Mouse (Mus musculus) midbrain, embryonic 10.5 days (tissue): ENCODE measurements around the gene Lrrc4b. TPM values are rescaled to one million over a fixed set of nuclear protein-coding genes. Genes with fewer than 3 reads are reported as not detected.

Experiments
- DNase-seq: peaks from one replicate; pipeline ENCODE4 v3.0.0-alpha.2; 2017; ENCODE audit warnings: low spot score
- H3K27ac ChIP-seq: fragments of 300-500 bp; sonication (generic); replicated peaks from 2 replicates; pipeline ENCODE4 v1.5.1; 2016; ENCODE audit warnings: mild to moderate bottlenecking
- H3K27me3 ChIP-seq: fragments of 300-500 bp; sonication (generic); 2 replicates; pipeline ENCODE4 v1.6.1; 2016; ENCODE audit warnings: low read depth, mild to moderate bottlenecking; ENCODE audit not compliant: poor library complexity, severe bottlenecking
- H3K36me3 ChIP-seq: fragments of 300-500 bp; sonication (generic); 2 replicates; pipeline ENCODE4 v1.6.1; 2016; ENCODE audit warnings: mild to moderate bottlenecking, moderate library complexity
- H3K4me1 ChIP-seq: fragments of 300-500 bp; sonication (generic); 2 replicates; pipeline ENCODE4 v1.6.1; 2016
- H3K4me3 ChIP-seq: fragments of 300-500 bp; sonication (generic); 2 replicates; pipeline ENCODE4 v1.5.1; 2016; ENCODE audit warnings: mild to moderate bottlenecking, moderate library complexity
- H3K9me3 ChIP-seq: fragments of 300-500 bp; sonication (generic); replicated peaks from 2 replicates; pipeline ENCODE4 v1.6.1; 2016; ENCODE audit warnings: mild to moderate bottlenecking
- WGBS: fragments of 180-500 bp; shearing (Covaris S2); methylation state at CpG from one replicate; pipeline ENCODE4 v1.1.7; 2016; 5-methylcytosine and 5-hydroxymethylcytosine counted together
- polyA plus RNA-seq: library from polyadenylated mRNA; unstranded; fragments of >200 nt; fragmentation: Nextera tagmentation; extraction: Ambion mirVana; gene quantifications from 2 replicates; pipeline ENCODE4 v1.2.1, GENCODE M21; 2016

Lrrc4b gene
- polyA plus RNA-seq, 1 experiment from 2014 or later: 2.4 TPM

DNA sequence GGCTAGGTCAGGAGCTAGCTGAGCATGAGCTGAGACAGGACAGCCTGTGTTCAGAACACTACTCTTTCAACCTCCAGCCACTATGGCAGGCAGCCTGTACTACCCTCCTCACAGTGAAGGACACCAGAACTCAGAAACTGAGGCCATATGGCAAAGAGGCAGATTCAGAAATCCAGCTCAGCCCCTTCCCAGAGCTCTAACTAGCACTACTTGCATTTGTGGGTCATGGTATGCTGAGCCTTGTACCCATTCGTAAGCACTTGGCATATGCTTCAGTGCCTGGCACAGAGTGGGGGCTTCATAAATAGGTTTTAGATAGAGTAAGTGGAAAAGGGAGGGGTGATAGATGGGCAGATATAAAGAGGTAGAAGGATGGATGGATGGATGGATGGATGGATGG, 11.7 kb downstream of the Lrrc4b start:
- peaks cover 10% of the 10 kb centered on the region for H3K36me3 ChIP-seq
- H3K27me3 ChIP-seq: peaks cover 88% of the 10 kb centered on the region
- H3K4me1 ChIP-seq: peaks cover 64% of the 10 kb centered on the region
- no peak for DNase-seq
- H3K4me3 ChIP-seq: 0 out of 2 replicates have a peak overlapping the region, but pooled peaks have one; percentile 3
- 93% methylated on average over 1 of the region's 1 CpGs for WGBS
- no peaks in the 10 kb centered on the region for H3K9me3 ChIP-seq
- no peak overlapping the region for H3K27ac ChIP-seq

DNA sequence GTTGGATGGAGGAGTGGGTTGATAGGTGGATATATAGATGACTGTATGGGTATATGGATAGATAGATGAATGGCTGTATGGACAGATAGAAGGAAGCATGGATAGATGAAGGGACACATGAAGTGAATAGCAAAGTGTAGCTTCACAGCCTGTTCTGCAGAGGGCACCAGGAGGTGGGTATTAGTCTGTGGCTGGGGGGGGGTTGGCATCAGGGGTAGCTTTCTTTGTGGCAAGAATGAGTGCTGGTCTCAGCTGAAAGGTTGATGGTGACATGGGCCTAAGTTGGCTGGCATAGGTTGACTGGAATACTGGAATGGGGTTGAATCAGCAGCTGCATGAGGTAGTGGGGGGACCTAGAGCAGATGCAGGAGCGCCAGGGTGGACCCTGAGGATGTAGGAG, 12.4 kb downstream of the Lrrc4b start:
- peaks cover 92% of the 10 kb centered on the region for H3K27me3 ChIP-seq
- H3K9me3 ChIP-seq: no peaks in the 10 kb centered on the region
- 16% methylated on average over 1 of the region's 1 CpGs for whole genome bisulfite sequencing
- peaks cover 64% of the 10 kb centered on the region for H3K4me1 ChIP-seq
- no peak for DNase-seq
- peak overlapping the region; percentile 58 for H3K4me3 ChIP-seq
- H3K36me3 ChIP-seq: peaks cover 16% of the 10 kb centered on the region
- peak overlapping the region; percentile 96 for H3K27ac ChIP-seq

DNA sequence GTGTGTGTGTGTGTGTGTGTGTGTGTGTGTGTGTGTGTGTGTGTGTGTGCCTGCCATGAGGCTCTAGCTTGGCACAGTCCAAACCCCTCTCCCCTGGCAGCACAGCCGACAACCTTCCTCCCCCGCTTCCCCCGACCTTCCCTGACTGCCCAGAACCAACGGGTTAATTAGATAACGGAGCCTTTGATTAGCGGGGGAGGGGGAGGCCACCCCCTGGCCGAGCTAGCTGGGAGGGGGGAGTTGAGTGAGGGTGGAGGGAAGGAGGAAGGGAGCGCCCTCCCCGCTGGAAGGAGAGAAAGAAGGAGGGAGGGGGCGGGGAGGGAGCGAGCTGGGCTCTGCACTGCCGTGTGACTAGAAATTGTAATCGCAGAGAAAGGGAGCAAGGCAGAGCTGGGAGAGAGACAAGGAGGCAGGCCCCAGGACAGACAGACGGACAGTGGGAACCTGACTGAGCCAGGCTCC, 12.9 kb downstream of the Lrrc4b start:
- H3K36me3 ChIP-seq: peaks cover 21% of the 10 kb centered on the region
- H3K27me3 ChIP-seq: peaks cover 89% of the 10 kb centered on the region
- peak overlapping the region; percentile 96 for H3K27ac ChIP-seq
- peaks cover 62% of the 10 kb centered on the region for H3K4me1 ChIP-seq
- H3K9me3 ChIP-seq: no peaks in the 10 kb centered on the region
- peak overlapping the region; percentile 58 for H3K4me3 ChIP-seq
- WGBS: 2% methylated on average over 14 of the region's 14 CpGs
- DNase-seq: peak; percentile 63

DNA sequence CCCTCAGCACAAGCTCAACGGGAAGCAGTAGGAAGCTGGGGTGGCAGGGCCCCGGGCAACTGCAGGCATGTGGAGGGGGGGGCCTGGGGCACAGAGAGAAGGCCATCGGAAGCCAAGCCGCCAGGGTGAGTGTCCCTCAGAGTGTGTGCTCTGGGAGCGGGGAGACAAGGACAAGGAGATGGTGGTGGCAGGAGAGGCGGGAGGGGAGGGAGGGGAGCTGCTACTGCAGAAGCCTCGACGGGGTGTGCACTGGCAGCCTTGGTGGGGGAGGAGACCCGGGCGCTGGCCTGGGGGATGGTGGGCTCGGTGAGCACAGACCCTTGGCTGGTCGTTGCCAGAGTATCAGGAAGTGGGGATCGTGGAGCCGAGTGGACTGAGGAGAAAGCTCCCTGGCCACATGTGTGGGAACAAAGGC, 13.6 kb downstream of the Lrrc4b start:
- Histone ChIP-seq H3K4me1 (peaks cover 60% of the 10 kb centered on the region), H3K36me3 (peaks cover 26% of the 10 kb centered on the region), H3K27ac (peak overlapping the region; percentile 96), H3K27me3 (peaks cover 82% of the 10 kb centered on the region), H3K9me3 (no peaks in the 10 kb centered on the region), H3K4me3 (peak overlapping the region; percentile 58)
- WGBS: 0% methylated on average over 14 of the region's 14 CpGs
- peak; percentile 68 for DNase-seq

DNA sequence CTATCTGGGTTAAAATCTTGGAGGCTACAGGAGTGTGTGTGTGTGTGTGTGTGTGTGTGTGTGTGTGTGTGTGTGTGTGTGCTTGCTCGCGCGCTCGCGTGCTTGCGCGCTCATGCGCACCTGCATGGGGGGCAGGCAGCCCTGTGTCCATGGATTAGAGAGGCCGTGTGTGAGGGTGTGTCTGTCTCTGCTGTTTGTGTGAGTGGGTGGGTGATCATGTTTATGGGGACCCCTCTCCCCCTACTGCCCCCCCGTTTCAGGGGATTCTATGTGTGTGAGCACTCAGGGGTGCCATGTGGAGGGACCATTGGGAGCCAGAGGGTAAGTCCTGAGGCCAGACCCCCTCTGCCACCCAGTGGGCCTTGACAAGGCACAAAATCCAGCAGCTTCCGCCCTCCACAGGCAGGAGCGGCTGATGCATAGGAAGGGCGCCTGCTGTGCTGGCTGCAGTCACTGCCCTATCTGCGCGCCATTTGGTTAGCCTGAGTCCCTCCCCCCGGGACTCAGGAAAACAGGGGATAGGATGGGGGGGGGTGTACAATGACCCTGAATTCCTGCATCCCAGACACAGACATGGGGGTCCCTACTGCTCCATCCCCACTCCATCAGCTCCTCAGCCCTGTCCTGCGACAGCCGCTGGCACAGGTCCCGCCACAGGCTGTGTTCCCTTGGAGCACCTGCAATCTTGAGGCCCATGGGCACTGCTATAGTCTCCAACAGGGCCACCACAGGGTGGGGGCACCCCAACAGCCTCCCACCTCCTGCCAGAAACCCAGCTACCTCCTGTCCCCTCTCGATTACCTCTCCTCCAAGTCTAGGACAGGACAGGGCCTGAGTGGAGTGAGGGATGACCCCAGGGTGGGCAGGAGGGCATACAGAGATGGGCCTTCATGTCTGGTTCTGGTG, 14.7 kb downstream of the Lrrc4b start:
- peaks cover 72% of the 10 kb centered on the region for H3K27me3 ChIP-seq
- peak; percentile 64 for DNase-seq
- H3K4me3 ChIP-seq: peak overlapping the region; percentile 58
- peak overlapping the region; percentile 96 for H3K27ac ChIP-seq
- no peaks in the 10 kb centered on the region for H3K9me3 ChIP-seq
- 10% methylated on average over 20 of the region's 20 CpGs for WGBS
- peaks cover 37% of the 10 kb centered on the region for H3K36me3 ChIP-seq
- peaks cover 50% of the 10 kb centered on the region for H3K4me1 ChIP-seq

DNA sequence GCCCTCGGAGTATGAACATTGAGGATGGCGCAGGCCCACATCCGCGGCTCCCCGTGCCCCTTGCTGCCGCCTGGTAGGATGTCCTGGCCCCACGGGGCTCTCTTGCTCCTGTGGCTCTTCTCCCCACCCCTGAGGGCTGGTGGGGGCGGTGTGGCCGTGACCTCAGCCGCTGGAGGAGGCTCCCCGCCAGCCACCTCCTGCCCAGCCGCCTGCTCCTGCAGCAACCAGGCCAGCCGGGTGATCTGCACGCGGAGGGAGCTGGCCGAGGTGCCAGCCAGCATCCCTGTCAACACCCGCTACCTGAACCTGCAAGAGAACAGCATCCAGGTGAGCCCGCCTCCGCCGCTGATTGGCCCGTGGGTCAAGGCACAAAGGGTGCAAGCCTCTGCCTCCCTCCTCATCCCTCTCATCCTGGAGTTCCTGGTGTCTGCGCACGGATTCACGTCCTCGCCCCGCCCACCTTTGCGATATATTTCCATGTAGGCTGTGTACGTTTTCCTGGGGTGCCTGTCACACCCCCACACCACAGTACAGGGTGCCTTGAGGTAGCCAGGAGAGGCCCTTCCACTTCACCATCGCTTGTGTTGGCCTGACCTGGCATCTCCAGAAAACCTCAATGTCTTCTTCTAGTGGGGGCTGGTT, 16.2 kb downstream of the Lrrc4b start:
- WGBS: 30% methylated on average over 29 of the region's 29 CpGs
- peaks cover 64% of the 10 kb centered on the region for H3K27me3 ChIP-seq
- peaks cover 48% of the 10 kb centered on the region for H3K4me1 ChIP-seq
- no peak for DNase-seq
- peaks cover 52% of the 10 kb centered on the region for H3K36me3 ChIP-seq
- no peaks in the 10 kb centered on the region for H3K9me3 ChIP-seq
- peak overlapping the region; percentile 36 for H3K4me3 ChIP-seq
- H3K27ac ChIP-seq: no peak overlapping the region

DNA sequence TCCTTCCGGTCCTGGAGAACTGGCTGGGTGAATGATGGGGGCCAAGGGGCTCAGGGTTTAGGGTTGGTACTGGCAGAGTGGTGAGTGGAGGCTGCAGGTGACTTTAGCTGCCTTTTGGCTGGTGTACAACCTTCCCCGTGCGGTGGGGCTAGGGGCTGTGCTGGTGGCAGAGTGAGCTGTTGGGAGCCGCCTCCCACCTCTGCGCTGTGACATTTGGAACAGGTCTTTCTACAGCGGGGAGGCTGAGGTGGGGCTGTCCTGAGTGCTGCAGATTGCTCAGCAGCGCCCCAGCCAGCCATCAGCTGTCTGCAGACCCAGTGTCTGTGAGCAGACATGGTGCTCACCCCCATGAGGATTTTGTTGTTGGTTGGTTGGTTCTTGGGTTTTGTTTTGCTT, 16.7 kb downstream of the Lrrc4b start:
- Histone ChIP-seq H3K27ac (no peak overlapping the region), H3K4me1 (peaks cover 48% of the 10 kb centered on the region), H3K27me3 (peaks cover 59% of the 10 kb centered on the region), H3K36me3 (peaks cover 57% of the 10 kb centered on the region), H3K4me3 (peak overlapping the region; percentile 36; the same call in 1 of the 2 replicates), H3K9me3 (no peaks in the 10 kb centered on the region)
- DNase-seq: no peak
- WGBS: 38% methylated on average over 7 of the region's 7 CpGs

DNA sequence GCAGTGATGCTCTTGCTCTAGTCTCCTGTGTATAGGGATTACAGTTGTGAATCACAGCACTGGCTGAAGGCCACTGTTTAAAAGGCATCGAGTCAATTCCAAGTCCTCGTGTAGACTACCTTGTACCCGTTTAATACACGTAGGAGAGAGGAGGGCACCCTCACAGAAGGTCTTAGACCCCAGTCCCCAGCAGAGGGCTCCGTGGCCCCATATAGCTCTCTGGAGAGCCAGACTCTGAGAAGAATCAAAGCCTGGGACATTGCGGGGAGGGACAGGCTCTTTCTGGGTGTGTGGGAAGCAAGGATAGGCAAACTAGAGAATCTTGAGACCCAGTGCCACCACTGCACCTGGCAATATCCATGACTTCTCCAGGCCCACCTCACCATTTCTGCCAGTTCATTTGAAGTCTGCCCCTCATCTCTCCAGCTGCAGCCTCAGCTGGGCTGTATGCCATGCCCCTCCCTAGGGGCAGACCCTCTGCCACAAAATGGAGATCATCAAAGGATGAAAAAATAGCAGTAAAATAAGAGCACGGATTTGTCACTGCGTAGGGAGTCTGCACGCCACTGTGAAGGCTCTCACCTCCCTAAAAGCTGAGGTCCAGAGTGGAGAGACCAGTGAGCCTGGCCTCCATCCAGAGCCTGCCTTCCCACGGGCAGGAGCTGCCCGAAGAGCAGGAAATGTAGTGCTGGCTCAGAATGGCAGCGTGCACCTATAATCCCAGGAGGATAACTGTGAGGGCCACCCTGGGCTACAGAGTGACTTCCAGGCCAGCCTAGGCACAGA, 17.4 kb downstream of the Lrrc4b start:
- Histone ChIP-seq H3K27me3 (peaks cover 52% of the 10 kb centered on the region), H3K4me1 (peaks cover 45% of the 10 kb centered on the region), H3K36me3 (peaks cover 60% of the 10 kb centered on the region)

DNA sequence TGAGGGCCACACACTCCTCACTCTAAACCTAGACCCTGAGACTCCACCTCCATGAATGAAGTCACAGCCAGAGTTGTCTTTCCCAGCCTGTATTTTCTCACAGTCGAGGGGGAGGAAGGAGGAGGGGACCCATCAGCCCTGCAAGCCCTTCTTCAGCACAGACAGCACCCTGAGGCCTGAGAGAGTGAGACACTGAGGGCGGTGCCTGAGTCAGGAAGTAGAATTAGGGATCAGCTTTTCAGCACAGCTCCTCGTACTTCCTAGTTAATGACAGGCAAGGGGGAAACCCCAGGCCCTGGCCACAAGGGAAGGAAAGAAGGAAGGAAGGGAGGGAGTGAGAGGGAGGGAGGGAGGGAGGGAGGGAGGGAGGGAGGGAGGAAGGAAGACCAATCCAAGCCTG, 24.4 kb downstream of the Lrrc4b start:
- no peak overlapping the region for H3K27ac ChIP-seq
- 27% methylated on average over 3 of the region's 3 CpGs for WGBS
- H3K9me3 ChIP-seq: peaks cover 3% of the 10 kb centered on the region; the same call in 1 of the 2 replicates
- peaks cover 3% of the 10 kb centered on the region; the same call in 1 of the 2 replicates for H3K4me1 ChIP-seq
- H3K36me3 ChIP-seq: peaks cover 76% of the 10 kb centered on the region
- H3K27me3 ChIP-seq: no peaks in the 10 kb centered on the region
- DNase-seq: no peak
- H3K4me3 ChIP-seq: no peak overlapping the region

More for the DNA sequence above, 17.4 kb downstream of the Lrrc4b start:
- no peak for DNase-seq
- Histone ChIP-seq H3K27ac (no peak overlapping the region), H3K4me3 (no peak overlapping the region), H3K9me3 (no peaks in the 10 kb centered on the region)
- 64% methylated on average over 12 of the region's 12 CpGs for WGBS

DNA sequence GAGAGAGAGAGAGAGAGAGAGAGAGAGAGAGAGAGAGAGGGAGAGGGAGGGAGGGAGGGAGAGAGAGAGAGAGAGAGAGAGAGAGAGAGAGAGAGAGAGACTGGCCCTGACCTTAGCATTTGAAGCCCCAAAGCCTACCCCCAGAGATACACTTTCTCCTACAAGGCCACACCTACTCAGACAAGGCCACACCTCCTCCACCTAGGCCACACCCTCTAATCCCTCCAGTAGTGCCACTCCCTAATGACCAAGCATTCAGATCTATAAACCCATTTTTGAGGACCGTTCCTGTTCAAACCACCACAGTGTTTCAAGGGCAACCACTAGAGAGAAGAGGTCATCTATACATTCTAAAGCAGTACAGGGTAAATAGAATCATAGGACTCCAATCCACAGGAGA, 27.5 kb downstream of the Lrrc4b start:
- Histone ChIP-seq H3K4me3 (no peak overlapping the region), H3K9me3 (peaks cover 6% of the 10 kb centered on the region; the same call in 1 of the 2 replicates), H3K27ac (no peak overlapping the region), H3K4me1 (peaks cover 3% of the 10 kb centered on the region; the same call in 1 of the 2 replicates), H3K36me3 (peaks cover 80% of the 10 kb centered on the region), H3K27me3 (peaks cover 21% of the 10 kb centered on the region)
- DNase-seq: no peak
- WGBS: 85% methylated on average over 1 of the region's 1 CpGs

DNA sequence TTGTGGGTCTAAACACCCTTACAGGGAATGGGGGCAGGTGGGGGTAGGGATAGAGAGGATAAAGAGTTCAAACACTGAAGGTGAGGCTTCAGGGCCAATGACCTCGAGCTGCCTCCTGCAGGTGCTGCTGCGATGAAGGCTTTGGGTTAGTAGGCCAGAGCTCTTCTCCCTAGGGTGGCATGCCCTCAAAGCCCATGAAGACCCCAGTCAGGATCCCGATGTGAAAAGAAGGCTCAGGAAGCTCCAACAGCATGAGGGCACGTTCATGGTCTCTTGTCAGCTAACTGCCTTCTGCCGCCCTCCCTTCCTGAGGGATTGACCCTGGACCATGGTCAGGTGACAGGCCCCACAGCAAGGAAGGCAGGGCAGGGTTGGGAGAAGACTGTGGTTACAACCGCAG, 31.2 kb downstream of the Lrrc4b start:
- no peak overlapping the region for H3K4me3 ChIP-seq
- peaks cover 94% of the 10 kb centered on the region for H3K36me3 ChIP-seq
- 81% methylated on average over 6 of the region's 6 CpGs for WGBS
- H3K27me3 ChIP-seq: peaks cover 55% of the 10 kb centered on the region
- no peak overlapping the region for H3K27ac ChIP-seq
- DNase-seq: no peak
- H3K4me1 ChIP-seq: peaks cover 28% of the 10 kb centered on the region
- peaks cover 6% of the 10 kb centered on the region; the same call in 1 of the 2 replicates for H3K9me3 ChIP-seq
